Mouse (Mus musculus) small intestine, adult 2 months (tissue): ENCODE measurements around the gene Arl15.

Experiments
- CTCF ChIP-seq: fragments of 200-500 bp; IDR thresholded peaks from 2 replicates; pipeline ENCODE4 v1.5.1; 2012; ENCODE audit warnings: low read depth, mild to moderate bottlenecking, control low read depth, inconsistent platforms, low read length, moderate library complexity, mixed read lengths; ENCODE audit not compliant: insufficient replicate concordance, insufficient read length; ENCODE audit errors: extremely low read depth
- POLR2A ChIP-seq: fragments of 200-500 bp; IDR thresholded peaks from 2 replicates; pipeline ENCODE4 v1.6.1; 2012; ENCODE audit warnings: low read depth, mild to moderate bottlenecking, control low read depth, inconsistent platforms, low read length, moderate library complexity

DNA sequence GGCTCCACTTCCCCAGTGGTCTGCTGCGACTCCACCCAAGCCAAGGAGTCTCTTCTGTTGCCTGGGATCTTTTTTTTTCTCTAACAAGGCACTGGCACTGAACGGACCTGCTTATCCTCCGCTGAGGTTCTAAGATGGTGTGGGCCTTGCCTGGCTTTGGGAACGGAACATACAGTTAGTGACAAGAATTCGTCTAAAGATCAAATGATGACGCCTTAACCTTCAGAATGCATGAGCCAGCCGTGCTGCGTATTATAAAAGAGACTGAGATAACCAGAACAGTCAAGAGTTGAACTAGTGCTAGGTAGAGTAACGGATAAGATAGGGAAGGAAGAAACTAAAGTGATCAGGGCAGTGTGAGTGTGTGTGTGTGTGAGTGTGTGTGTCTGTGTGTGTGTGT, 66.9 kb downstream of the Arl15 start:
- TF ChIP-seq POLR2A (no peak), CTCF (no peak)
